13 mouse cellular contexts compared by ENCODE assay signal in the genomic region with DNA sequence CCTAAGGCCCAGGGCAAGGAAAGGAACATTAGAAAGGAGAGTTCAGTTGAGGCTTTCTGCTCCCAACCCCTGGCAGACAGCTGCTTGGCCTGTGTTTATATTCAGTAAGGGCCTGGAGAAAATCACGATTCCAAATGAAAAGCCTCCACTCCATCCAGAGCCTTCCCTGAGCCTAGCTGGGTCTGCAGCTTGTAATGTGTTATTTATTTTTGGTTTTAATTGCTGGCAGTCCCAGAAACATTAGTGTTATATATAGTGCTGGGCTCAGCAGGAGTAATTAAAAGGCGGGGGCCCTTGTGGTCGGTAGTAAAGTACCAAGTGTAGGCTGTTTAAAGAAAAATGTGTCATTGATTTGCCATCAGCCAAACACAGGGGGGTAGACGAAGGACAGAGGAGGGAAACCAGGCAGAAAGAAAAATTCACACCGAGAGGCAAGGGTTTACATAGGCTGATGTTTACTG.
DNase-seq lines count a peak whose midpoint lies in the region; ATAC-seq and TF ChIP-seq lines count a peak whose summit lies in the region.
"Had no signal": no experiment of that assay in that cellular context is flagged by ENCODE, and none has a peak within 500 bp of the region (broad histone marks: within the 10 kb centered on the region; RNA-seq: fewer than 3 reads in every experiment).

No protein-coding gene starts in this region.

- no peaks in the 10 kb centered on the region for H3K4me1 ChIP-seq in embryonic facial prominence, embryonic 11.5 days (ENCODE audit: control insufficient read depth, insufficient read depth, low read length)
- peaks cover 14% of the 10 kb centered on the region for H3K4me1 ChIP-seq in limb, embryonic 14.5 days (ENCODE audit: control insufficient read depth, insufficient read depth, low read length)
- H3K4me1 ChIP-seq: midbrain, embryonic 12.5 days had no signal

- WGBS in embryonic facial prominence, embryonic 11.5 days = 30% methylated on average over 5 of the region's 5 CpGs
- 20% methylated on average over 5 of the region's 5 CpGs for WGBS in limb, embryonic 14.5 days

- H3K9me3 ChIP-seq in embryonic facial prominence, embryonic 11.5 days (replicated peaks; ENCODE audit: control insufficient read depth, low read length) = no peaks in the 10 kb centered on the region
- H3K9me3 ChIP-seq in limb, embryonic 14.5 days (ENCODE audit: control insufficient read depth, low read length) = no peaks in the 10 kb centered on the region
- H3K9me3 ChIP-seq: forebrain, embryonic 12.5 days; midbrain, embryonic 12.5 days had no signal

- H3K4me3 ChIP-seq in embryonic facial prominence, embryonic 11.5 days (ENCODE audit: low read depth, low read length) = no peak overlapping the region
- no peak overlapping the region for H3K4me3 ChIP-seq in limb, embryonic 14.5 days (replicated peaks; ENCODE audit: low read length)
- H3K4me3 ChIP-seq: forebrain, embryonic 12.5 days; midbrain, embryonic 12.5 days had no signal

- H3K27ac ChIP-seq in embryonic facial prominence, embryonic 11.5 days (replicated peaks; ENCODE audit: low read depth, low read length) = no peak overlapping the region
- H3K27ac ChIP-seq in limb, embryonic 14.5 days (replicated peaks; ENCODE audit: low read depth, low read length) = no peak overlapping the region
- H3K27ac ChIP-seq: forebrain, embryonic 12.5 days; midbrain, embryonic 12.5 days had no signal

- intact Hi-C loops in left cerebral cortex, postnatal 10 days (cut with DNase I) = no loop called here

- no peaks in the 10 kb centered on the region for H3K27me3 ChIP-seq in embryonic facial prominence, embryonic 11.5 days (ENCODE audit: control insufficient read depth, insufficient read depth, low read length)
- H3K27me3 ChIP-seq in limb, embryonic 14.5 days (ENCODE audit: control insufficient read depth, insufficient read depth, low read length) = no peaks in the 10 kb centered on the region
- H3K27me3 ChIP-seq: forebrain, embryonic 12.5 days; midbrain, embryonic 12.5 days had no signal

- no peak for TF ChIP-seq POLR2A in limb, embryonic 14.5 days (IDR thresholded peaks at IDR 0.05; ENCODE audit: borderline replicate concordance, extremely low read depth, insufficient read depth, insufficient read length)

- peak; percentile 38; the same call in 1 of the 2 replicates for ATAC-seq in frontal cortex, adult (ENCODE audit: low TSS enrichment)
- ATAC-seq in embryonic facial prominence, embryonic 11.5 days (replicated peaks; ENCODE audit: insufficient number of reproducible peaks, low FRiP score, low TSS enrichment, low read depth) = no peak
- ATAC-seq in limb, embryonic 14.5 days (ENCODE audit: low FRiP score, low read depth) = no peak

- no peak overlapping the region for H3K4me2 ChIP-seq in embryonic facial prominence, embryonic 11.5 days (ENCODE audit: low read depth, low read length)
- H3K4me2 ChIP-seq in limb, embryonic 14.5 days (replicated peaks; ENCODE audit: low read depth, low read length, severe bottlenecking) = no peak overlapping the region
- H3K4me2 ChIP-seq: forebrain, embryonic 12.5 days; midbrain, embryonic 12.5 days had no signal

- H3K36me3 ChIP-seq in embryonic facial prominence, embryonic 11.5 days (replicated peaks; ENCODE audit: control insufficient read depth, insufficient read depth, low read depth, low read length) = no peaks in the 10 kb centered on the region
- H3K36me3 ChIP-seq in limb, embryonic 14.5 days (ENCODE audit: control insufficient read depth, insufficient read depth, low read length) = no peaks in the 10 kb centered on the region
- H3K36me3 ChIP-seq: forebrain, embryonic 12.5 days; midbrain, embryonic 12.5 days had no signal

- no peak for DNase-seq in frontal cortex, postnatal 14 days (ENCODE audit: low spot score in 2 of 2)
- DNase-seq in kidney, postnatal 14 days = peak; percentile 2
- DNase-seq in kidney, postnatal 25 days = no peak
- peak; percentile 50 for DNase-seq in embryonic facial prominence, embryonic 11.5 days (ENCODE audit: low spot score)
- DNase-seq in limb, embryonic 14.5 days (ENCODE audit: low spot score) = peak; percentile 61
- DNase-seq in left cerebral cortex, postnatal 10 days (ENCODE audit: extremely low spot score in 1 of 2, low spot score in 2 of 2) = no peak
- no peak for DNase-seq in cerebellum, postnatal 14 days
- DNase-seq: adrenal gland, postnatal 36 days; cerebellum, adult 11 months; lung, postnatal 36 days had no signal

- H3K9ac ChIP-seq in embryonic facial prominence, embryonic 11.5 days (replicated peaks; ENCODE audit: low read length) = no peak overlapping the region
- H3K9ac ChIP-seq in limb, embryonic 14.5 days (ENCODE audit: low read depth, low read length, severe bottlenecking) = no peak overlapping the region
- H3K9ac ChIP-seq: forebrain, embryonic 12.5 days; midbrain, embryonic 12.5 days had no signal

Comparison
In these comparisons a context has a peak if more than half of its experiments do, and no peak if none do; other contexts are left out.
1. DNase-seq: peak in kidney, postnatal 14 days (single experiment), embryonic facial prominence, embryonic 11.5 days (single experiment) and limb, embryonic 14.5 days (single experiment); none in frontal cortex, postnatal 14 days (0 of 2), kidney, postnatal 25 days (0 of 2), left cerebral cortex, postnatal 10 days (0 of 2) and cerebellum, postnatal 14 days (0 of 2).